Mouse (Mus musculus): ENCODE measurements at regions not wholly inside any gene's neighbourhood (a gene's known extent, or its start where the extent isn't known, plus 50 kb on each side); places are given as distances from the start of the nearest gene placed in this dataset.

DNA sequence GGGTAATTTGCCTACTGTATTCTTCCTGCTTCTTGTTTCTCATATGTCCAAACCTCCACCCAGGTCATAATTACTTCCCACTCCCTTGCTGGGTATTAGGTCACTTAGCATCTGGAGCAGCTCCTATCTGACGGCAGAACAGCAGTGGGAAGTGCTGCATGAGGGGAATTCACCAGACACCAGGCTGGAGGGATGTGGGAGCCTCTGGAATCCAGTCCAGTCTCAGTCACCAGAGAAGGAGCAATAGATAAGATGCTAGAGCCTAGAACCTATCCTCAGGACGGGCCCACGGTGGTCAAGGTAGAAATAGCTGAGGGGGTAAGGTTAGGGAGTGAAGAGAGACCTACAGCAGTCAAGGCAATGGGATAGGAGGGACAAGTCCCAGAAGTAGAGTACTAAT lies 277.1 kb downstream of the Tns1 start:
- H3K79me2 ChIP-seq (ENCODE audit: control insufficient read depth, insufficient read depth), result no peaks in the 10 kb centered on the region
- H3K36me3 ChIP-seq (ENCODE audit: control insufficient read depth, insufficient read depth), result no peaks in the 10 kb centered on the region
- H3K4me3 ChIP-seq (ENCODE audit: insufficient read depth, poor library complexity, severe bottlenecking), result no peak overlapping the region
- no peak overlapping the region for H3ac ChIP-seq (ENCODE audit: control insufficient read depth, insufficient read length, low read depth)
- peaks cover 3% of the 10 kb centered on the region for H3K27me3 ChIP-seq (ENCODE audit: control insufficient read depth, insufficient read depth, insufficient read length)
- TF ChIP-seq CEBPB (IDR thresholded peaks at IDR 0.05; ENCODE audit: low read depth), result no peak
- H3K79me3 ChIP-seq (ENCODE audit: low read depth), result no peaks in the 10 kb centered on the region

DNA sequence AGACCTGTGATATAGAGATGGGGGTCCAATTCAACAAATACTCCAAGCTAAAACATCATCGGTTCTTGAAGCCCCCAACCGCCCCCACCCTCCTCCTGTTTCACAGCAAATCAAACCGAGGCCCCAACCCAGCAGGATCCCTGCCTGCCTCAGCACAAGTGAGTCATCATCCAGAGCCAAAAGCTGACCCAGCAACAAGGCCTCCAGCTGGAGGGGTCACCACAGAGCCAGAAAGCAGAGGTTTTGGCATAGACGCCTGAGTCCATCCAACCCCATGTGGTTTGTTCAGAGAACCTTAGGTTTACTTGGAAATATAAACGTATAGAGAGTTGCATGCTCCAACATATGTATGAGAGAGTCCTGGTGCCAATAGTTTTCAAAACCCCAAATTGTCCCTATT lies 279.1 kb downstream of the Tns1 start:
- no peak overlapping the region for H3K4me3 ChIP-seq (ENCODE audit: insufficient read depth, poor library complexity, severe bottlenecking)
- peaks cover 3% of the 10 kb centered on the region for H3K27me3 ChIP-seq (ENCODE audit: control insufficient read depth, insufficient read depth, insufficient read length)
- H3K79me3 ChIP-seq (ENCODE audit: low read depth), result no peaks in the 10 kb centered on the region
- TF ChIP-seq CEBPB (IDR thresholded peaks at IDR 0.05; ENCODE audit: low read depth) (no peak), FOSL1 (IDR thresholded peaks at IDR 0.05; ENCODE audit: insufficient read depth, low read length, poor library complexity, severe bottlenecking) (no peak), CTCF (IDR thresholded peaks at IDR 0.05; ENCODE audit: control insufficient read depth, insufficient read depth, insufficient read length) (no peak), MAX (IDR thresholded peaks at IDR 0.05) (no peak), MYOD1 (IDR thresholded peaks at IDR 0.05; ENCODE audit: control insufficient read depth, insufficient read length, low read depth) (no peak), MYOG (IDR thresholded peaks at IDR 0.05; ENCODE audit: control insufficient read depth, extremely low read depth, insufficient read length) (no peak), USF1 (IDR thresholded peaks at IDR 0.05; ENCODE audit: low read depth) (no peak)
- H3K36me3 ChIP-seq (ENCODE audit: control insufficient read depth, insufficient read depth), result no peaks in the 10 kb centered on the region
- H3K79me2 ChIP-seq (ENCODE audit: control insufficient read depth, insufficient read depth), result no peaks in the 10 kb centered on the region
- H3ac ChIP-seq (ENCODE audit: control insufficient read depth, insufficient read length, low read depth), result no peak overlapping the region

DNA sequence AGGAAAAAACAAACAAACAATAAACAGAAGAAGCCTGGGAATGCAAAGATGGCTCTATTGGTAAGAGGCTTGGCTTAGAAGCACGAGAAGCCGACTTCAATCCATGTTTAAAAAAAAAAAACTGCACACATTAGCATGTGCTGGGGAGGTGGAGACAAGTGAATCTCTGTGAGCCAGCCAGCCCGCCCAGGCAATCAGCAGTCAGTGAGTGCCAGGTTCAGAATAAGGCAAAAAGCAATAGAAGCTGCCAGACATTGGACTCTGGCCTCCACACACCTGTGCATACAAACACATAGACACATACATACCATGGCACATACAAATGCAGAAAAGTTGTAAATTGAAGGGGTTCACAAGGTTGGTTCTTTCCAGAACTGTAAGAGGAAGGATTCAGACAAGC lies 279.7 kb downstream of the Tns1 start:
- Histone ChIP-seq H3K79me2 (ENCODE audit: control insufficient read depth, insufficient read depth) (no peaks in the 10 kb centered on the region), H3K27me3 (ENCODE audit: control insufficient read depth, insufficient read depth, insufficient read length) (peaks cover 3% of the 10 kb centered on the region), H3ac (ENCODE audit: control insufficient read depth, insufficient read length, low read depth) (no peak overlapping the region), H3K79me3 (ENCODE audit: low read depth) (no peaks in the 10 kb centered on the region), H3K36me3 (ENCODE audit: control insufficient read depth, insufficient read depth) (no peaks in the 10 kb centered on the region), H3K4me3 (ENCODE audit: insufficient read depth, poor library complexity, severe bottlenecking) (no peak overlapping the region)
- TF ChIP-seq MYOD1 (IDR thresholded peaks at IDR 0.05; ENCODE audit: control insufficient read depth, insufficient read length, low read depth) (no peak), CTCF (IDR thresholded peaks at IDR 0.05; ENCODE audit: control insufficient read depth, insufficient read depth, insufficient read length) (no peak), USF1 (IDR thresholded peaks at IDR 0.05; ENCODE audit: low read depth) (no peak), FOSL1 (IDR thresholded peaks at IDR 0.05; ENCODE audit: insufficient read depth, low read length, poor library complexity, severe bottlenecking) (no peak), MAX (IDR thresholded peaks at IDR 0.05) (no peak), MYOG (IDR thresholded peaks at IDR 0.05; ENCODE audit: control insufficient read depth, extremely low read depth, insufficient read length) (no peak), CEBPB (IDR thresholded peaks at IDR 0.05; ENCODE audit: low read depth) (no peak)

DNA sequence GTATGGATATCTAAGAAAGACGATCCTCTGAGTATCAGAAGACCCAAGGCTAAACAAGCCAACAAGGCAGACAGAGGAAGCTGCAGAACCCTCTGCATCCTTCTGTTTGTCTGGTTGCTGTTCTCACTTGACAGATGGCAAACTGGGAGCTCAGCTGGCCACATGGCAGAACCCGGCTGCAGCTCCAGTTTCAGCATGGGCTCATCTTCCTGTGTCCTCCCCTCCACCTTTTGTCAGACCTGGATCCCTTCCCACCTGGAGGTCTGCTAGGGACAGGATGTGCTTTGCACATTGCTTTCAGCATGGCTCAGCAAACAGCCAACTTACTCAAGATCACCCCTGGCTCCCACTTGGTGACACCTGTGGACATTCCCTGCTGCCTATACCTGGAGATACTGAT lies 284.9 kb downstream of the Tns1 start:
- TF ChIP-seq MYOD1 (IDR thresholded peaks at IDR 0.05; ENCODE audit: control insufficient read depth, insufficient read length, low read depth), result no peak
- TF ChIP-seq MYOG (IDR thresholded peaks at IDR 0.05; ENCODE audit: control insufficient read depth, extremely low read depth, insufficient read length), result no peak
- TF ChIP-seq CTCF (IDR thresholded peaks at IDR 0.05; ENCODE audit: control insufficient read depth, insufficient read depth, insufficient read length), result no peak
- no peak for TF ChIP-seq CEBPB (IDR thresholded peaks at IDR 0.05; ENCODE audit: low read depth)
- TF ChIP-seq FOSL1 (IDR thresholded peaks at IDR 0.05; ENCODE audit: insufficient read depth, low read length, poor library complexity, severe bottlenecking), result no peak
- no peak for TF ChIP-seq MAX (IDR thresholded peaks at IDR 0.05)
- TF ChIP-seq USF1 (IDR thresholded peaks at IDR 0.05; ENCODE audit: low read depth), result no peak
- H3ac ChIP-seq (ENCODE audit: control insufficient read depth, insufficient read length, low read depth), result no peak overlapping the region

DNA sequence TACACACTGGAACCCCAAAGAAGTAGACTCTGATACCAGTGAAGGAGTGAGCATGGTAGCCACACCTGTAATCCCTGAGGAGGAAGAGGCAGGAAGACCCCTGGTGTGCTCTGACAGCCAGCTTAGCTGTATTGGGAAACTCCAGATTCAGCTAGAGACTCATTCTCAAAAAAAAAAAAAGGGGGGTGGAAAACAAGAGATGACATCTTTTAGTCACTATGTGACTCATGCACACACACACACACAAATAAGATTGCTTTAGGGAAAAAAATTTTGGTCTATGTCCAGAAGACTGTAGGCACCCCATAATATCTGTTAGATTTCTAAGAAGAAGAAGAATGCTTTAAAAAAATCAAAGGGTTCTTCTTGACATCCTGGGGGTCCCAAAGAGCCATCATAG lies 287.6 kb downstream of the Tns1 start:
- TF ChIP-seq CEBPB (IDR thresholded peaks at IDR 0.05; ENCODE audit: low read depth) (no peak), USF1 (IDR thresholded peaks at IDR 0.05; ENCODE audit: low read depth) (no peak), FOSL1 (IDR thresholded peaks at IDR 0.05; ENCODE audit: insufficient read depth, low read length, poor library complexity, severe bottlenecking) (no peak), MYOG (IDR thresholded peaks at IDR 0.05; ENCODE audit: control insufficient read depth, extremely low read depth, insufficient read length) (no peak), CTCF (IDR thresholded peaks at IDR 0.05; ENCODE audit: control insufficient read depth, insufficient read depth, insufficient read length) (no peak), MAX (IDR thresholded peaks at IDR 0.05) (no peak), MYOD1 (IDR thresholded peaks at IDR 0.05; ENCODE audit: control insufficient read depth, insufficient read length, low read depth) (no peak)

More for the DNA sequence above, 284.9 kb downstream of the Tns1 start:
- Histone ChIP-seq H3K27me3 (ENCODE audit: control insufficient read depth, insufficient read depth, insufficient read length) (no peaks in the 10 kb centered on the region), H3K79me3 (ENCODE audit: low read depth) (no peaks in the 10 kb centered on the region), H3K36me3 (ENCODE audit: control insufficient read depth, insufficient read depth) (no peaks in the 10 kb centered on the region), H3K4me3 (ENCODE audit: insufficient read depth, poor library complexity, severe bottlenecking) (no peak overlapping the region), H3K79me2 (ENCODE audit: control insufficient read depth, insufficient read depth) (no peaks in the 10 kb centered on the region)

DNA sequence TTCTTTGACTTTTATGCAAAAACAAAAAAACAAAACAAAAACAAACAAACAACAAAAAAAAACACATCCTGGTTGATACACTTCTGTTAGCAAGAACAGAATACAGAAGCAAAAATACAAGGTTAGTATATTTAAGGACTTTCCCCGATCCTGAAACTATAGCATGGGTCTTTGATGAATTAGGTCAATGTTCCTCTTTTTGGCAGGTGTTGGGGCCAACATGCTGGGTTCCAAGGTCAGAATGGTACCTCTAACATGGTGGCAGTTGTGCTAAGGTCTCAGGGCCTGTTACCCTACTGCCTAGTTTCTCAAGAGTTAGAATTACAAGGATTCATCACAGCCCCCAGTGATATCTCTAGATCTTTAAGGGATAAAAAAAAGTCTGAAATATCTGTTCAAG lies 289.7 kb downstream of the Tns1 start:
- no peak for TF ChIP-seq CEBPB (IDR thresholded peaks at IDR 0.05; ENCODE audit: low read depth)
- no peak for TF ChIP-seq CTCF (IDR thresholded peaks at IDR 0.05; ENCODE audit: control insufficient read depth, insufficient read depth, insufficient read length)
- no peak for TF ChIP-seq FOSL1 (IDR thresholded peaks at IDR 0.05; ENCODE audit: insufficient read depth, low read length, poor library complexity, severe bottlenecking)
- no peak for TF ChIP-seq MYOD1 (IDR thresholded peaks at IDR 0.05; ENCODE audit: control insufficient read depth, insufficient read length, low read depth)
- no peak for TF ChIP-seq MYOG (IDR thresholded peaks at IDR 0.05; ENCODE audit: control insufficient read depth, extremely low read depth, insufficient read length)
- no peak for TF ChIP-seq MAX (IDR thresholded peaks at IDR 0.05)
- no peaks in the 10 kb centered on the region for H3K79me2 ChIP-seq (ENCODE audit: control insufficient read depth, insufficient read depth)

More for the DNA sequence above, 287.6 kb downstream of the Tns1 start:
- no peaks in the 10 kb centered on the region for H3K36me3 ChIP-seq (ENCODE audit: control insufficient read depth, insufficient read depth)
- no peak overlapping the region for H3ac ChIP-seq (ENCODE audit: control insufficient read depth, insufficient read length, low read depth)
- H3K79me3 ChIP-seq (ENCODE audit: low read depth), result no peaks in the 10 kb centered on the region
- H3K4me3 ChIP-seq (ENCODE audit: insufficient read depth, poor library complexity, severe bottlenecking), result no peak overlapping the region
- no peaks in the 10 kb centered on the region for H3K79me2 ChIP-seq (ENCODE audit: control insufficient read depth, insufficient read depth)
- no peaks in the 10 kb centered on the region for H3K27me3 ChIP-seq (ENCODE audit: control insufficient read depth, insufficient read depth, insufficient read length)

More for the DNA sequence above, 289.7 kb downstream of the Tns1 start:
- H3K36me3 ChIP-seq (ENCODE audit: control insufficient read depth, insufficient read depth), result no peaks in the 10 kb centered on the region
- no peak overlapping the region for H3K4me3 ChIP-seq (ENCODE audit: insufficient read depth, poor library complexity, severe bottlenecking)
- no peaks in the 10 kb centered on the region for H3K79me3 ChIP-seq (ENCODE audit: low read depth)
- no peak overlapping the region for H3ac ChIP-seq (ENCODE audit: control insufficient read depth, insufficient read length, low read depth)
- H3K27me3 ChIP-seq (ENCODE audit: control insufficient read depth, insufficient read depth, insufficient read length), result no peaks in the 10 kb centered on the region

Data from C2C12 (cell line).